Mouse (Mus musculus): ENCODE measurements around the gene Ptx3. TPM values are rescaled to one million over a fixed set of nuclear protein-coding genes. Genes with fewer than 3 reads are reported as not detected.
"Not testable (repeated sequence)": the region's sequence is repeated elsewhere in the genome, so short reads cannot be mapped to it uniquely, and the experiment has no call there.

The Ptx3 gene
- polyA plus RNA-seq, 1 experiment from 2014 or later, result 6.7 TPM

- peak overlapping the region; percentile 61 to 64 for H3K4me3 ChIP-seq (ENCODE audit: control insufficient read depth in 1 of 2, insufficient read depth in 1 of 2, low read depth in 1 of 2, low read length in 2 of 2)
- H3K27ac ChIP-seq (replicated peaks in 1 of 2; ENCODE audit: control insufficient read depth in 1 of 2, insufficient read depth in 1 of 2, low read depth in 2 of 2, low read length in 2 of 2), result peak overlapping the region; percentile 68 to 69
- no peaks in the 10 kb centered on the region for H3K9me3 ChIP-seq (ENCODE audit: control insufficient read depth, low read length)
- peak; percentile 65 for ATAC-seq (ENCODE audit: insufficient number of reproducible peaks, insufficient read depth, low FRiP score, low read depth)
- H3K4me1 ChIP-seq (ENCODE audit: control insufficient read depth in 2 of 2, insufficient read depth in 2 of 2, low read length in 2 of 2), result peaks cover 0 to 2% of the 10 kb centered on the region in 2 experiments; a peak in 2 of 4 replicates
- H3K36me3 ChIP-seq (ENCODE audit: control insufficient read depth, insufficient read depth, low read length), result no peaks in the 10 kb centered on the region
- no peaks in the 10 kb centered on the region; the same call in 1 of the 2 replicates for H3K27me3 ChIP-seq (ENCODE audit: control insufficient read depth, insufficient read depth, low read length)
- under 1% methylated on average over 51 of the region's 54 CpGs for WGBS
- H3K4me2 ChIP-seq (ENCODE audit: low read length), result peak overlapping the region; percentile 99
- H3K9ac ChIP-seq (ENCODE audit: low read length), result peak overlapping the region; percentile 79
Observed at GRCm38 (mm10) chr3:66220554-66221242, 988 bp downstream of the Ptx3 start.

- Histone ChIP-seq H3K4me1 (ENCODE audit: control insufficient read depth in 2 of 2, insufficient read depth in 2 of 2, low read length in 2 of 2) (peaks cover 0 to 2% of the 10 kb centered on the region in 2 experiments; a peak in 1 of 4 replicates), H3K27me3 (ENCODE audit: control insufficient read depth, insufficient read depth, low read length) (no peaks in the 10 kb centered on the region; the same call in 1 of the 2 replicates), H3K36me3 (ENCODE audit: control insufficient read depth, insufficient read depth, low read length) (no peaks in the 10 kb centered on the region), H3K27ac (replicated peaks in 1 of 2; ENCODE audit: control insufficient read depth in 1 of 2, insufficient read depth in 1 of 2, low read depth in 2 of 2, low read length in 2 of 2) (peak overlapping the region; percentile 68 to 69), H3K4me2 (ENCODE audit: low read length) (peak overlapping the region; percentile 99), H3K9ac (ENCODE audit: low read length) (peak overlapping the region; percentile 79), H3K4me3 (ENCODE audit: control insufficient read depth in 1 of 2, insufficient read depth in 1 of 2, low read depth in 1 of 2, low read length in 2 of 2) (peak overlapping the region; percentile 61 to 64), H3K9me3 (ENCODE audit: control insufficient read depth, low read length) (no peaks in the 10 kb centered on the region)
- WGBS, result 2% methylated on average over 11 of the region's 11 CpGs
- 0 out of 2 replicates have a peak, but pooled peaks have one; percentile 33 for ATAC-seq (ENCODE audit: insufficient number of reproducible peaks, insufficient read depth, low FRiP score, low read depth)
Observed at GRCm38 (mm10) chr3:66221243-66221611, 1.5 kb downstream of the Ptx3 start.

DNA sequence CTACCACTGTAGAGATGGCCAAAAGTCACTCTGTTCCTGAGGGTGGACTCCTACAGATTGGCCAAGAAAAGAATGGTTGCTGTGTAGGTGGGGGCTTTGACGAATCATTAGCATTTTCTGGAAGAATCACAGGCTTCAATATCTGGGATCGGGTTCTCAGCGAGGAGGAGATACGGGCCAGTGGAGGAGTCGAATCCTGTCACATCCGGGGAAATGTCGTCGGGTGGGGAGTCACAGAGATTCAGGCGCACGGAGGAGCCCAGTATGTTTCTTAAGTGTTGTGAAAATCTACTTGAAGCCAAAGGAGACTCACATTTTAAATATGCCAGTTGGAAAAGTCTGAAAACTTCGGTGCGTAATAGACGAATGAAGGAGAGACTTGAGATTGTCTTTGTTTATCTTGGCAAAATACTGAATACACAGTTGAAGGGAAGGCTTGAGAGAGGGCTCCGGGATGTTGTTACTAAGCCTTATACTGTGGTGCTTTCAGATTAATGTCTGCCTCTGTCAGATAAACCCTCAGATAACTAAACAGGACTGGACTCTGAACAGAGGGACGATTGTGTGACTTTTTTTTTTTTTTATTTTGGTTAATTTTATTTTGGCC lies 5.3 kb downstream of the Ptx3 start:
- no peak overlapping the region for H3K9ac ChIP-seq (ENCODE audit: low read length)
- H3K4me1 ChIP-seq (ENCODE audit: control insufficient read depth in 2 of 2, insufficient read depth in 2 of 2, low read length in 2 of 2), result 0 out of 4 replicates have a peak, but pooled peaks cover 0 to 2% of the 10 kb centered on the region in 2 experiments
- H3K4me3 ChIP-seq (ENCODE audit: control insufficient read depth in 1 of 2, insufficient read depth in 1 of 2, low read depth in 1 of 2, low read length in 2 of 2), result no peak overlapping the region
- ATAC-seq (ENCODE audit: insufficient number of reproducible peaks, insufficient read depth, low FRiP score, low read depth), result peak; percentile 59; the same call in 1 of the 2 replicates
- peak overlapping the region; percentile 65 to 70 for H3K27ac ChIP-seq (replicated peaks in 1 of 2; ENCODE audit: control insufficient read depth in 1 of 2, insufficient read depth in 1 of 2, low read depth in 2 of 2, low read length in 2 of 2)
- H3K9me3 ChIP-seq (ENCODE audit: control insufficient read depth, low read length), result no peaks in the 10 kb centered on the region
- H3K27me3 ChIP-seq (ENCODE audit: control insufficient read depth, insufficient read depth, low read length), result no peaks in the 10 kb centered on the region
- no peak overlapping the region; the same call in 1 of the 2 replicates for H3K4me2 ChIP-seq (ENCODE audit: low read length)
- 55% methylated on average over 15 of the region's 15 CpGs for WGBS
- no peaks in the 10 kb centered on the region for H3K36me3 ChIP-seq (ENCODE audit: control insufficient read depth, insufficient read depth, low read length)

GRCm38 (mm10) chr3:66236234-66236871 lies 16.6 kb downstream of the Ptx3 start:
- not testable (repeated sequence) for H3K27me3 ChIP-seq (ENCODE audit: control insufficient read depth, insufficient read depth, low read length); H3K27ac ChIP-seq (replicated peaks in 1 of 2; ENCODE audit: control insufficient read depth in 1 of 2, insufficient read depth in 1 of 2, low read depth in 2 of 2, low read length in 2 of 2); H3K9ac ChIP-seq (ENCODE audit: low read length); ATAC-seq (ENCODE audit: insufficient number of reproducible peaks, insufficient read depth, low FRiP score, low read depth); H3K9me3 ChIP-seq (ENCODE audit: control insufficient read depth, low read length); H3K4me3 ChIP-seq (ENCODE audit: control insufficient read depth in 1 of 2, insufficient read depth in 1 of 2, low read depth in 1 of 2, low read length in 2 of 2); H3K36me3 ChIP-seq (ENCODE audit: control insufficient read depth, insufficient read depth, low read length); H3K4me1 ChIP-seq (ENCODE audit: control insufficient read depth in 2 of 2, insufficient read depth in 2 of 2, low read length in 2 of 2); H3K4me2 ChIP-seq (ENCODE audit: low read length)
- WGBS, result 31% methylated on average over 4 of the region's 4 CpGs

- H3K27ac ChIP-seq (replicated peaks in 1 of 2; ENCODE audit: control insufficient read depth in 1 of 2, insufficient read depth in 1 of 2, low read depth in 2 of 2, low read length in 2 of 2), result no peak overlapping the region
- no peaks in the 10 kb centered on the region for H3K36me3 ChIP-seq (ENCODE audit: control insufficient read depth, insufficient read depth, low read length)
- H3K9me3 ChIP-seq (ENCODE audit: control insufficient read depth, low read length), result no peaks in the 10 kb centered on the region
- ATAC-seq (ENCODE audit: insufficient number of reproducible peaks, insufficient read depth, low FRiP score, low read depth), result no peak
- H3K4me3 ChIP-seq (ENCODE audit: control insufficient read depth in 1 of 2, insufficient read depth in 1 of 2, low read depth in 1 of 2, low read length in 2 of 2), result no peak overlapping the region
- H3K27me3 ChIP-seq (ENCODE audit: control insufficient read depth, insufficient read depth, low read length), result no peaks in the 10 kb centered on the region
- H3K9ac ChIP-seq (ENCODE audit: low read length), result no peak overlapping the region
- no peak overlapping the region for H3K4me2 ChIP-seq (ENCODE audit: low read length)
- no peaks in the 10 kb centered on the region for H3K4me1 ChIP-seq (ENCODE audit: control insufficient read depth in 2 of 2, insufficient read depth in 2 of 2, low read length in 2 of 2)
Observed at GRCm38 (mm10) chr3:66240476-66240875, 20.8 kb downstream of the Ptx3 start.

DNA sequence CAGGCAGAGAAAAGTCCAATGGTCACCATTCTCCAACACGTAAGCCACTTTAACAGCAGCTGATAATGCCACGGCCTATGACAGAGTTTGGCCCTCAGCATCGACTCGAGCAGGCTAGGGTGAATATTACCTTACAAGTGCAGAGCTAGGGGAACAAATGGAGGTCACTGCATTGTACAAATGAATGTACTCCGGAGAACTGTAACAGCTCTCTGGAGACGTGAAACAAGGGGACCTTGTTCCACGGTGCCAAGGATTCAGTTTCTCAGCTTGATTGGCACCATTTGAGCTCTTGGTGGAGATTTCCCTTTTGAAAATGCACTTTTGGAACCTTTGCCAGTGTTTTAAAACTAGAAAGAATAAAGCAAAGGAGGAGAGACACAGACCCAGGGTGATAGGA lies 32.1 kb downstream of the Ptx3 start:
- H3K27ac ChIP-seq (replicated peaks in 1 of 2; ENCODE audit: control insufficient read depth in 1 of 2, insufficient read depth in 1 of 2, low read depth in 2 of 2, low read length in 2 of 2), result peak overlapping the region in 1 of 2 experiments; percentile 19; a peak in 1 of 4 replicates
- no peak overlapping the region for H3K4me2 ChIP-seq (ENCODE audit: low read length)

GRCm38 (mm10) chr3:66254504-66255105 lies 34.9 kb downstream of the Ptx3 start:
- no peak overlapping the region for H3K27ac ChIP-seq (replicated peaks in 1 of 2; ENCODE audit: control insufficient read depth in 1 of 2, insufficient read depth in 1 of 2, low read depth in 2 of 2, low read length in 2 of 2)
- peaks cover 3 to 6% of the 10 kb centered on the region in 2 experiments; a peak in 3 of 4 replicates for H3K4me1 ChIP-seq (ENCODE audit: control insufficient read depth in 2 of 2, insufficient read depth in 2 of 2, low read length in 2 of 2)
- no peaks in the 10 kb centered on the region for H3K27me3 ChIP-seq (ENCODE audit: control insufficient read depth, insufficient read depth, low read length)
- ATAC-seq (ENCODE audit: insufficient number of reproducible peaks, insufficient read depth, low FRiP score, low read depth), result no peak
- no peaks in the 10 kb centered on the region for H3K36me3 ChIP-seq (ENCODE audit: control insufficient read depth, insufficient read depth, low read length)
- H3K9me3 ChIP-seq (ENCODE audit: control insufficient read depth, low read length), result no peaks in the 10 kb centered on the region
- WGBS, result 74% methylated on average over 9 of the region's 9 CpGs
- H3K9ac ChIP-seq (ENCODE audit: low read length), result no peak overlapping the region
- no peak overlapping the region for H3K4me2 ChIP-seq (ENCODE audit: low read length)
- H3K4me3 ChIP-seq (ENCODE audit: control insufficient read depth in 1 of 2, insufficient read depth in 1 of 2, low read depth in 1 of 2, low read length in 2 of 2), result no peak overlapping the region

More for the DNA sequence above, 32.1 kb downstream of the Ptx3 start:
- Histone ChIP-seq H3K4me3 (ENCODE audit: control insufficient read depth in 1 of 2, insufficient read depth in 1 of 2, low read depth in 1 of 2, low read length in 2 of 2) (no peak overlapping the region), H3K4me1 (ENCODE audit: control insufficient read depth in 2 of 2, insufficient read depth in 2 of 2, low read length in 2 of 2) (peaks cover 3 to 6% of the 10 kb centered on the region in 2 experiments; a peak in 3 of 4 replicates), H3K9ac (ENCODE audit: low read length) (no peak overlapping the region), H3K27me3 (ENCODE audit: control insufficient read depth, insufficient read depth, low read length) (no peaks in the 10 kb centered on the region), H3K36me3 (ENCODE audit: control insufficient read depth, insufficient read depth, low read length) (no peaks in the 10 kb centered on the region), H3K9me3 (ENCODE audit: control insufficient read depth, low read length) (no peaks in the 10 kb centered on the region)
- WGBS, result 39% methylated on average over 7 of the region's 7 CpGs
- ATAC-seq (ENCODE audit: insufficient number of reproducible peaks, insufficient read depth, low FRiP score, low read depth), result no peak
